Mouse (Mus musculus) gastrocnemius, adult 2 months (tissue): Measurements from ENCODE around the gene Cox4i1. TPM values are rescaled to one million over a fixed set of nuclear protein-coding genes. Genes with fewer than 3 reads are reported as not detected.
"Not testable (repeated sequence)": the region's sequence is repeated elsewhere in the genome, so short reads cannot be mapped to it uniquely, and the experiment has no call there.

ENCODE experiments used
- DNase-seq: peaks from one replicate; pipeline ENCODE4 v3.0.0; 2022
- H3K27ac ChIP-seq: fragments of 200-600 bp; 2 replicates; pipeline ENCODE4 v1.8.1; 2022; ENCODE audit warnings: mild to moderate bottlenecking
- H3K4me3 ChIP-seq: fragments of 200-600 bp; 2 replicates; pipeline ENCODE4 v1.8.1; 2022; ENCODE audit warnings: mild to moderate bottlenecking, moderate library complexity
- CTCF ChIP-seq: fragments of 200-600 bp; IDR thresholded peaks from 2 replicates; pipeline ENCODE4 v1.8.1; 2022; ENCODE audit warnings: antibody characterized with exemption, mild to moderate bottlenecking, moderate library complexity
- intact Hi-C: fragments of 180-260 bp; cut with DNase I; formaldehyde crosslinking; loops from one replicate; pipeline ENCODE4 v1.15.1; 2025
- total RNA-seq, 2 experiments: library from RNA; stranded (reverse); gene quantifications; 2 replicates each; pipeline ENCODE4 v1.2.3; 2021

The Cox4i1 gene
- total RNA-seq, 2 experiments from 2014 or later: 1,376 to 1,812 TPM

- no peak for TF ChIP-seq CTCF
- H3K27ac ChIP-seq: peak overlapping the region; percentile 98
- intact Hi-C loops: no loop called here
- DNase-seq: no peak
- peak overlapping the region; percentile 85 for H3K4me3 ChIP-seq
These were observed 1.1 kb upstream of the Cox4i1 start for GRCm38 (mm10) chr8:120666807-120667470.

DNA sequence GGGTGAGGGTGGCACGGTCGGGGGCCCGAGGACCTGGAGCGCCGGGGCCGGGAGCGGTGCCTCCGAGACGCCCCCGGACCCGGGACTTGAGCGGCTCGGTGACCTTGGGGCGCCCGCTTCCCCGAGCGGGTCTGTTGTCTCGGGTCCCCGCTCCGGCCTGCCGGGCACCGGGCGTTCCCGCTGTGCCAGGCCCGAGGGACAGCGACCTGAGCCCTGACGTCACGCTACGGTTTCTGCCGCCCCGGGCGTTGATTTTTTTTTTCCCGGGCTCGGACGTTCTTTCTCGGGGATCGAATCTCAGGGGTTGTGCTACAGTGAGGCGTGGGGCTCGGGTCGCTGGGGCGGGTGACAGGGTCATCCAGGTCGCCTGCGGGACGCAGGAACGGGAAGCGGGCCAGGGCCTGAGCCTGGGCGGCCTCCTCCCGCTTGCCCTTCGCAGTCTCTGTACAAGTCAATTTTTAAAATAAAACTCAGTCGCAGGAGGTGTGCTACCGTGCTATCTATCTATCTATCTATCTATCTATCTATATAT lies 418 bp downstream of the Cox4i1 start, which contains the start of gene Emc8:
Gene Emc8, minus strand, starts transcription at position 200 of the 532 bp plus-strand sequence.
- Histone ChIP-seq H3K4me3 (peak within 1 kb of the TSS; percentile 85), H3K27ac (peak within 1 kb of the TSS; percentile 98)
- DNase-seq: peak; percentile 70
- TF ChIP-seq CTCF: no peak
- intact Hi-C loops: no loop called here

DNA sequence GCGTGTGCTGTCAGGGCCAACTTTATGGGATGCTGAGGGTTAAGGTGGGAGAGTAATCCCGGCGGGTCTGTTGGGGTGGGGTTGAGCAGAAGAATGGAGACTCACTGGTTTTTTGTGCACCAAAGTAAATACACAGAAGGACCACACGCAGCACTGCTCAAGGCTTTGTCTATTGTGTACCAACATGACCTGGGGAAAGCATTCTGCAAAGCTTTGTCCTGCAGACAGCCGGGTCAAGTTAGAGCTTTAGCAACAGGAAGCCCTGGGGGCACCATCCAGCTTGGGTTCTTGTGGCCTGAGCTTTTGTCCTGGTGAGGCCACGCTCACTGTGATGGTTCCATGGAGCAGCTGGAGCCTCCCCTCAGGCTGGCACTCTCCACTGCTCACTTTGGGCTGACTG lies 3.8 kb downstream of the Cox4i1 start:
- no peak for TF ChIP-seq CTCF
- intact Hi-C loops: loop anchor here (10.0 kb wide), 1 partner anchor 433 kb away; the partner anchor contains the start of gene Mthfsd

GRCm38 (mm10) chr8:120672626-120673229 lies 4.7 kb downstream of the Cox4i1 start:
- no peak overlapping the region for H3K27ac ChIP-seq
- no peak for TF ChIP-seq CTCF
- peak overlapping the region; percentile 19; the same call in 1 of the 2 replicates for H3K4me3 ChIP-seq
- intact Hi-C loops: loop anchor here (10.0 kb wide), 1 partner anchor 432 kb away; the partner anchor contains the start of gene Mthfsd
- DNase-seq: no peak

More for the DNA sequence above, 3.8 kb downstream of the Cox4i1 start:
- no peak overlapping the region for H3K27ac ChIP-seq
- no peak for DNase-seq
- H3K4me3 ChIP-seq: peak overlapping the region; percentile 15

GRCm38 (mm10) chr8:120673298-120673697 lies 5.3 kb downstream of the Cox4i1 start:
- TF ChIP-seq CTCF: no peak
- DNase-seq: no peak

DNA sequence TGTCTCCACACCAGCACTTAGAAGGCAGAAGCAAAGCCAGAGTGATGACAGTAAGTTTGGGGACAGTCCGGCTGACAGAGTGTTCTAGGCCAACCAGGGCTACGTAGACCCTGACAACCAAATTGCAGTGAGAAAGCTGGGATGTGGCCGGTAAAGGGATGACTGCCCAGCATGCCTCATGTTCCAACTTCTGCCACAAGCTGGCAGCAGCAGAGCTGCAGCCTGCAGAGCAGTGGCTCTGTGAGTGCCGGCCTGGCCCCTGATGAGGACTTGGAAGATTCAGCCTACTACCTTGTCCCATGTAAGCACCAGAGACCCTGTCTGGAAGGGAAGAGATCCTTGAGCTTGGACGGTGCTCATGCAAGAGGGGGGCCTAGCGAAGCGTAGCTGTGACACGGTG lies 7.7 kb downstream of the Cox4i1 start:
- no peak for DNase-seq
- Histone ChIP-seq H3K27ac (no peak overlapping the region), H3K4me3 (no peak overlapping the region)
- no peak for TF ChIP-seq CTCF
- intact Hi-C loops: loop anchor here (10.0 kb wide), 1 partner anchor 429 kb away; the partner anchor contains the start of gene Mthfsd

More at GRCm38 (mm10) chr8:120673298-120673697, 5.3 kb downstream of the Cox4i1 start:
- Histone ChIP-seq H3K27ac (no peak overlapping the region), H3K4me3 (peak overlapping the region; percentile 19; the same call in 1 of the 2 replicates)
- intact Hi-C loops: loop anchor here (10.0 kb wide), 1 partner anchor 432 kb away; the partner anchor contains the start of gene Mthfsd

- intact Hi-C loops: loop anchor here (1.0 to 10.0 kb wide), 3 partner anchors 118 to 426 kb away; partner anchors contain the start of gene Mthfsd
- peak; percentile 91 for DNase-seq
- no peak; the same call in none of the 2 replicates for TF ChIP-seq CTCF
- Histone ChIP-seq H3K4me3 (no peak overlapping the region), H3K27ac (no peak overlapping the region)
These were observed 10.4 kb downstream of the Cox4i1 start for GRCm38 (mm10) chr8:120678447-120678846.

GRCm38 (mm10) chr8:120679629-120680387 lies 11.8 kb downstream of the Cox4i1 start:
- intact Hi-C loops: loop anchor here (5.0 to 10.0 kb wide), 2 partner anchors 57 to 425 kb away; partner anchors contain the start of genes Irf8 and Mthfsd
- no peak for TF ChIP-seq CTCF
- no peak overlapping the region for H3K27ac ChIP-seq
- no peak for DNase-seq
- no peak overlapping the region for H3K4me3 ChIP-seq

DNA sequence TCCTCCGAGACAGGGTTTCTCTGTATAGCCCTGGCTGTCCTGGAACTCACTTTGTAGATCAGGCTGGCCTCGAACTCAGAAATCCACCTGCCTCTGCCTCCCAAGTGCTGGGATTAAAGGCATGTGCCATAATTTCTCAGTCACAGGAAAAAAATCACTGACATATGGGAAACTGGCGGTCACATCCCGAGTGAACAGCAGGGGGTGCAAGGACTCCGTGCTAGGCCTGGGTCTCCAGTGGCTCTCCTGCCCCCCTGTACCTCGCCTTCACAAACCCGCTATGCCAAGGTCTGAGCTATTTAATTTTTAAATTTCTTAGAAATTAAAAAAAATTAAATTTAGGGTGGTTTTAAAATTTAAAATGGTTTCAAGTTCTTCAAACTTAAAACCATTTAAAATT lies 12.4 kb downstream of the Cox4i1 start:
- peak; percentile 62 for TF ChIP-seq CTCF
- intact Hi-C loops: loop anchor here (5.0 kb wide), 1 partner anchor 57 kb away; the partner anchor contains the start of gene Irf8
- H3K4me3 ChIP-seq, H3K27ac ChIP-seq: not testable (repeated sequence)
- DNase-seq: peak; percentile 61

- DNase-seq: peak; percentile 73
- H3K27ac ChIP-seq: 0 out of 2 replicates have a peak overlapping the region, but pooled peaks have one; percentile 4
- TF ChIP-seq CTCF: no peak
- intact Hi-C loops: loop anchor here (5.0 kb wide), 1 partner anchor 56 kb away; the partner anchor contains the start of gene Irf8
- no peak overlapping the region for H3K4me3 ChIP-seq
These were observed 13.1 kb downstream of the Cox4i1 start for GRCm38 (mm10) chr8:120681113-120681512.

GRCm38 (mm10) chr8:120683602-120684001 lies 15.6 kb downstream of the Cox4i1 start:
- Histone ChIP-seq H3K27ac (no peak overlapping the region), H3K4me3 (no peak overlapping the region)
- intact Hi-C loops: loop anchor here (5.0 kb wide), 1 partner anchor 54 kb away; the partner anchor contains the start of gene Irf8
- TF ChIP-seq CTCF: peak; percentile 87
- DNase-seq: peak; percentile 89

- TF ChIP-seq CTCF: no peak
- H3K4me3 ChIP-seq: no peak overlapping the region
- intact Hi-C loops: loop anchor here (5.0 kb wide), 1 partner anchor 53 kb away; the partner anchor contains the start of gene Irf8
- H3K27ac ChIP-seq: 0 out of 2 replicates have a peak overlapping the region, but pooled peaks have one; percentile 73
- DNase-seq: no peak
These were observed 16.1 kb downstream of the Cox4i1 start for GRCm38 (mm10) chr8:120684082-120684481.
